Mouse (Mus musculus) retina, embryonic 14.5 days (tissue): Measurements from ENCODE around the gene Cyp2t4.
A peak's percentile ranks its signal among the peaks of the same experiment; 100 is the strongest.

Experiments used
- DNase-seq: peaks from one replicate; pipeline ENCODE4 v3.0.0-alpha.2; 2015; ENCODE audit warnings: low spot score

The Cyp2t4 gene

DNA sequence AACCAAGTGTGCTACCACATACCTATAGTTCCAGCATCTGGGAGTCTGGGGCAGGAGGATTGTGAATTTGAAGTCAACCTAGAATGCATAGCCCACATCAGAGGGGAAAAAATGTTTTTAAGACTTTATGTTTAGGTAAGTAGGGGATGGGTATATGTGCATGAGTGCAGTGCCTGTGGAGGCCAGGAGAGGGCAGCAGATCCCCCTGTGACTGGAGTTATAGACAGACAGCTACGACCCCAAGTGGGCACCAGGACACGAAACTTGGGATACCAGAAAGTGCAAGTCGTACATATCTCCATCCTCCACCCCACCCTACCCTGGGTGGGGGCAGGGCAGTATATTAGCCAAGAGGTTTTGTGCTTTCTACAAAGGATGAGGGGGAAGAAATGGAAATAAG lies 31.4 kb downstream of the Cyp2t4 start:
- DNase-seq = peak; percentile 59

- no peak for DNase-seq
Measured at GRCm38 (mm10) chr7:27185986-27186385, 32.5 kb downstream of the Cyp2t4 start.

DNA sequence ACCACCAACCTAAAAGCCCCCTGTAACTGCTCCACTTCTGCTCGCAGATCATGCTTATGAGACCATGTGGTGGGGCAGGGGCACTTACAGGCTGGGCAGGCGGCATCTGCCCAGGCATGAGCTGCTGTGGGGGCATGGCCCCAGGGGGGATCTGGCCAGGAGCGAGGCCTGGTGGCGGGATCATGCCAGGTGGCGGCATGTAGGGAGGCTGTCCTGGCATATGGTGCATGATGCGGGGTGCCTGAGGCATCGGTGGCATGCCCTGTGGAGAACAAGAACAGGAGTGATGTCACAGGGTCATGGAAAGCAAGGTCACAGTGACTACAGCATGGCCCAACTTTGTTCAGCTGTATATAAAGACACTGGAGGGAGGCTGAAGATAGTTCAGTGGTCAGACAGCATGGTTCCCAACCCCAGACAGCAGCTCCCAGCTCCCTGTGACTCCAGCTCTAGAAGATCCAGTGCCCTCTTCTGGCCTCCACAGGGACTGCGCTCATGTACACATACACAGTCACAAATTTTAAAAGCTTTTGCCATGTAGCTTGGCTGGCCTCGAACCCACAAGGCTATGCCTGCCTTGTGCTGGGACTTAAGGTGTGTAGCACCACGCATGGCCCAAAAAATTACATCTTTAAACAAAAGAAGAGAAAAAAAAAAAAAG lies 35.9 kb downstream of the Cyp2t4 start:
- DNase-seq = peak; percentile 11

- no peak for DNase-seq
Measured at GRCm38 (mm10) chr7:27192434-27192833, 38.9 kb downstream of the Cyp2t4 start.

DNA sequence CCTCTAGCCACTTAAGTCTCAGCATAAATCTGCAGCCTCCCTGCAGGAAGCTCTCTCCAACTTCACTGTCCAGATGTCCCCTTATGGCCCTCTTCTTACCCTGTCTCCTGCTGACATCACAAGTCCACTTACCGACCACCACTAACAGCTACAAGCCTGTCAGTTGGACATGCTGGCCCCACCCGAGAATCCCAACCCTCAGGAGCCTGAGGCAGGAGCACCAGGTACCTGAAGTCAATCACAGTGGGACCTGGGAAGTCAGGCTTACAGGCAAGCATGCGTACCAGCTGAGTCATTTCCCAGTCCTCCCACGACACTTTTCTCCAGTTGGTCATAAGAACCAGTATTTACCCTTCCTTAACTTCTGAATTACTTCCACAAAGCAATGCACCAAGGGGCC lies 40.2 kb downstream of the Cyp2t4 start:
- no peak for DNase-seq

GRCm38 (mm10) chr7:27195681-27196611 lies 42.4 kb downstream of the Cyp2t4 start, which contains the start of the genes BC024978 and Snrpa:
Gene BC024978 (plus strand): TSS chr7:27195781.
Gene Snrpa (minus strand): TSS chr7:27196271.
- peak; percentile 97 for DNase-seq

- DNase-seq = no peak
Measured at GRCm38 (mm10) chr7:27197136-27197535, 43.6 kb downstream of the Cyp2t4 start.

DNA sequence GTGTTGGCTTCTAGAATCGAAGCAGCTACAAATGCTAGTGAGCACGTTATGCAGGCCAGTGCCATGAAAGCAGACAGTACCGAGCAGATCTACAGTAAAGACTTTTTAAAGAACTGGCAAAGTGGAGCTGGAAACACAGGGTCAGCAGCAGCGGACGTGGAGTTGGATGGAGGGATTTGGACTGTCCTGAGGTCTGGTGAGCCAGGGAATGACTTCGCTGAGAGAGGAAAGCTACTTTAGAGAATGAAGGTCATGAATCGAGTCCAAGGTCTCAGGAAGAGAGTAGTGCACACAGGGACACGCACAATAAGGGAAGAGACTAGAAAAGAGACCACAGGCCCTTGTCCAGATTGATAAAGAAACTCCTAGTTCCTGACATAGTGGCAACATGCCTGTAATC lies 44.1 kb downstream of the Cyp2t4 start:
- no peak for DNase-seq

- DNase-seq = no peak
Measured at GRCm38 (mm10) chr7:27198355-27198754, 44.8 kb downstream of the Cyp2t4 start.

GRCm38 (mm10) chr7:27198779-27199178 lies 45.3 kb downstream of the Cyp2t4 start:
- DNase-seq = no peak

DNA sequence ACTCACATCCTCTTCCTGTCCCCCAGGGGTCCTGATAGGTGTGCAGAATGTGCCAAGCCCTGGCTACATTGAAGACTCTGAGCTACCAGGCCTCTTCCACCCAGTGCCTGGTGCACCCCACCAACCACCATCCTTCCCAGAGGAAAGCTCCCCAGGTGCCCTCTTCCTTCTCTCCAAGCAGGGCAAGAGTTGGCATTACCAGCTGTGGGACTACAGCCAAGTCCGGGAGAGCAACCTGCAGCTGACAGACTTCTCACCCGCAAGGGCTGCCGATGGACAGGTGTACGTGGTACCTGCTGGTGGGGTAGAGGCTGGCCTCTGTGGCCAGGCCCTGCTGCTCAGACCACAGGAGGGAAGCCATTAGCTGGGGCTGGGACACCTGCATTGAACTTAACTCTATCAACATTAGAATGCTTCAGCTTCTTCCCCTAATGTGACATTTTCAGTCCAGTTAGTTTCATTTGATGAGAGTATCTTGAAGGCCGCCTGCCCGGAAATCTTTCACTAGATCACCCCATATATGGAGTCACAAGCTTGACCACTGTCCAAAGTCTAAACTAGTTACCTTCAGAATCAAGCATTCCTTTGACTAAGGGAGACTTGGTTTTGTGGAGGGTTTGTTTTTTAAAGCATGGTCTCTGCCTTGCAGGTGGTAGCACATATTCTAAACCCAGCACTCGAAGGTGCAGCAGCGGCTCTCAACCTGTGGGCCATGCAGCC lies 50.4 kb downstream of the Cyp2t4 start:
- DNase-seq = no peak
